8 mouse cellular contexts compared by ENCODE assay signal in the genomic region with DNA sequence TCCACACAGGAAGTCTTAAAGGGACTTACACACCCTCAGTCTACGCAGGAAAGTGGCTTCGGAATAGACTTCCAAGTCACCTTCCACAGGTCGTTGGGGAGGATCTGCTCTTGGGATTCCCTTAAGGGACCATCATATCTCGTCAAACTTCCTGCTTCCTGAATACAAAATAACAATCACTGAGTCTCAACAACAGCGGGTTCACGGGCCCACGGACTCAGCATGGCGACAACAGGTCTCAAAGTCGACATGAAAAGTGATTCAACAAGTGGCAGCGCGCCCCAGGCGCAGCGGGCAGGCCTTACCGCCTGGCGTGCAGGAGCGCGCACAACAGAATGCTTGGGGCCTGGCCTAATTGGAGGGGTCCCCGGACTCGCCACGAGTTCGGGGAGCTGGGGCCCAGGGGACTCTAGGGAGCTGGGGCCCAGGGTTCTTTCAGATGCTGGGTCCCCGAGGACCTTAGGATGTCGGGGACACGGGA. TPM values are rescaled to one million over a fixed set of nuclear protein-coding genes. Genes with fewer than 3 reads are reported as not detected.
A peak's percentile ranks its signal among the peaks of the same experiment; 100 is the strongest.
DNase-seq lines count a peak whose midpoint lies in the region; ATAC-seq and TF ChIP-seq lines count a peak whose summit lies in the region.

No protein-coding gene starts in this region.

- H3K27ac ChIP-seq in intestine, embryonic 16.5 days (ENCODE audit: low read length) = peak overlapping the region; percentile 91
- peak overlapping the region; percentile 93 for H3K27ac ChIP-seq in liver, embryonic 13.5 days

- H3K27me3 ChIP-seq in G1E (ENCODE audit: insufficient read depth, low read length) = no peaks in the 10 kb centered on the region
- H3K27me3 ChIP-seq in intestine, embryonic 16.5 days (replicated peaks; ENCODE audit: control insufficient read depth, insufficient read depth, low read length) = no peaks in the 10 kb centered on the region
- no peaks in the 10 kb centered on the region for H3K27me3 ChIP-seq in liver, embryonic 13.5 days

- TF ChIP-seq CTCF in G1E (IDR thresholded peaks at IDR 0.05; ENCODE audit: low read depth, low read length) = no peak

- peak overlapping the region; percentile 86 for H3K9ac ChIP-seq in intestine, embryonic 16.5 days (ENCODE audit: low read depth, low read length)
- H3K9ac ChIP-seq in liver, embryonic 13.5 days = peak overlapping the region; percentile 93

- DNase-seq in 3T3-L1 (ENCODE audit: low read depth, low spot score) (peak; percentile 71), G1E (ENCODE audit: low spot score) (no peak)
- DNase-seq in embryo, embryonic 10 days (ENCODE audit: low spot score) = peak; percentile 70
- peak; percentile 53 to 54 for DNase-seq in gastrocnemius, adult 8-10 months (ENCODE audit: low spot score in 2 of 2)
- DNase-seq in liver, embryonic 13.5 days = peak; percentile 50
- DNase-seq in naive thymus-derived CD4-positive, alpha-beta T cell, adult 2 months (ENCODE audit: low read depth) = peak; percentile 82
- peak; percentile 55 for DNase-seq in urinary bladder, postnatal 14 days (ENCODE audit: low spot score)

- H3K4me1 ChIP-seq in G1E (ENCODE audit: insufficient read depth, low read depth, low read length) = peaks cover 47% of the 10 kb centered on the region
- H3K4me1 ChIP-seq in intestine, embryonic 16.5 days (ENCODE audit: control insufficient read depth, insufficient read depth, low read length) = peaks cover 18% of the 10 kb centered on the region
- H3K4me1 ChIP-seq in liver, embryonic 13.5 days (replicated peaks) = peaks cover 44% of the 10 kb centered on the region

- H3K4me2 ChIP-seq in intestine, embryonic 16.5 days (ENCODE audit: low read depth, low read length) = peak overlapping the region; percentile 67
- peak overlapping the region; percentile 98 for H3K4me2 ChIP-seq in liver, embryonic 13.5 days

- H3K36me3 ChIP-seq in G1E (replicated peaks) = peaks cover 36% of the 10 kb centered on the region
- H3K36me3 ChIP-seq in intestine, embryonic 16.5 days (ENCODE audit: control insufficient read depth, insufficient read depth, low read length) = no peaks in the 10 kb centered on the region
- H3K36me3 ChIP-seq in liver, embryonic 13.5 days = 0 out of 2 replicates have a peak, but pooled peaks cover 2% of the 10 kb centered on the region

- peak overlapping the region; percentile 93 for H3K4me3 ChIP-seq in G1E (ENCODE audit: low read depth, low read length)
- H3K4me3 ChIP-seq in intestine, embryonic 16.5 days (ENCODE audit: low read length) = peak overlapping the region; percentile 76
- H3K4me3 ChIP-seq in liver, embryonic 13.5 days (replicated peaks) = peak overlapping the region; percentile 85

- H3K9me3 ChIP-seq in G1E (replicated peaks) = no peaks in the 10 kb centered on the region
- H3K9me3 ChIP-seq in intestine, embryonic 16.5 days (ENCODE audit: control insufficient read depth, low read length) = no peaks in the 10 kb centered on the region
- no peaks in the 10 kb centered on the region for H3K9me3 ChIP-seq in liver, embryonic 13.5 days (replicated peaks)

- WGBS in intestine, embryonic 16.5 days = under 1% methylated on average over 24 of the region's 24 CpGs
- under 1% methylated on average over 24 of the region's 24 CpGs for WGBS in liver, embryonic 13.5 days (ENCODE audit: insufficient replicate concordance)

- ATAC-seq in G1E (ENCODE audit: extremely low read depth, insufficient number of reproducible peaks, low FRiP score, poor library complexity, severe bottlenecking) = no peak
- ATAC-seq in intestine, embryonic 16.5 days = peak; percentile 47
- ATAC-seq in liver, embryonic 13.5 days (ENCODE audit: low read depth) = peak; percentile 19; the same call in 1 of the 2 replicates

RNA-seq across cellular contexts. Expression of gene Fam53a, which starts 0.6 kb away (rescaled TPM):
- total RNA-seq in G1E (2014; fragmentation: Nextera tagmentation) (25.4 and 30.8 TPM in 2 replicates), G1E (2017) (30.4 and 30.6 TPM in 2 replicates)
- polyA plus RNA-seq in G1E (2012) = 84.5 and 102 TPM in 2 replicates
- total RNA-seq in gastrocnemius, adult 8-10 months (2022) = 10 to 100 TPM; 62.3 to 84.8 (median 69.4) TPM
- 48.0 and 49.6 TPM in 2 replicates for polyA plus RNA-seq in intestine, embryonic 16.5 days (2015; fragmentation: Nextera tagmentation; extraction: Ambion mirVana)
- 26.7 and 31.3 TPM in 2 replicates for polyA plus RNA-seq in liver, embryonic 13.5 days (2015; fragmentation: Nextera tagmentation; extraction: Ambion mirVana)

RNA-seq across cellular contexts. Expression of gene Gm9903, which starts 0.9 kb away (rescaled TPM):
- total RNA-seq in G1E (2014; fragmentation: Nextera tagmentation) = 2.8 and 2.9 TPM in 2 replicates
- 0.66 and 0.70 TPM in 2 replicates for total RNA-seq in G1E (2017)
- 0.06 TPM in 1 of 2 replicates, not detected in the other for polyA plus RNA-seq in G1E (2012)
- total RNA-seq in gastrocnemius, adult 8-10 months (2022) = under 1 TPM in 3 of 4 experiments, not detected in 1; 0.27 to 0.46 (median 0.46) TPM
- 0.15 and 0.32 TPM in 2 replicates for polyA plus RNA-seq in intestine, embryonic 16.5 days (2015; fragmentation: Nextera tagmentation; extraction: Ambion mirVana)
- polyA plus RNA-seq in liver, embryonic 13.5 days (2015; fragmentation: Nextera tagmentation; extraction: Ambion mirVana) = 0.13 TPM in 1 of 2 replicates, not detected in the other

RNA-seq across cellular contexts. Expression of gene Slbp, which starts 23.5 kb away (rescaled TPM):
- total RNA-seq in G1E (2014; fragmentation: Nextera tagmentation) (168 and 174 TPM in 2 replicates), G1E (2017) (373 and 386 TPM in 2 replicates)
- polyA plus RNA-seq in G1E (2012) = 174 and 196 TPM in 2 replicates
- 1 to 10 TPM; 5.8 to 6.4 (median 6.0) TPM for total RNA-seq in gastrocnemius, adult 8-10 months (2022)
- 164 and 184 TPM in 2 replicates for polyA plus RNA-seq in intestine, embryonic 16.5 days (2015; fragmentation: Nextera tagmentation; extraction: Ambion mirVana)
- polyA plus RNA-seq in liver, embryonic 13.5 days (2015; fragmentation: Nextera tagmentation; extraction: Ambion mirVana) = 319 and 390 TPM in 2 replicates

RNA-seq across cellular contexts. Expression of gene Tacc3, which starts 29.1 kb away (rescaled TPM):
- total RNA-seq in G1E (2014; fragmentation: Nextera tagmentation) (112 and 119 TPM in 2 replicates), G1E (2017) (150 and 155 TPM in 2 replicates)
- 81.8 and 94.2 TPM in 2 replicates for polyA plus RNA-seq in G1E (2012)
- total RNA-seq in gastrocnemius, adult 8-10 months (2022) = 1 to 10 TPM in 3 of 4 experiments, under 1 TPM in 1; 0.88 to 1.8 (median 1.2) TPM
- polyA plus RNA-seq in intestine, embryonic 16.5 days (2015; fragmentation: Nextera tagmentation; extraction: Ambion mirVana) = 130 and 144 TPM in 2 replicates
- polyA plus RNA-seq in liver, embryonic 13.5 days (2015; fragmentation: Nextera tagmentation; extraction: Ambion mirVana) = 158 and 183 TPM in 2 replicates

RNA-seq across cellular contexts. Expression of gene Tmem129, which starts 29.4 kb away (rescaled TPM):
- total RNA-seq in G1E (2014; fragmentation: Nextera tagmentation) (20.7 and 22.3 TPM in 2 replicates), G1E (2017) (29.2 and 30.0 TPM in 2 replicates)
- 12.9 and 13.7 TPM in 2 replicates for polyA plus RNA-seq in G1E (2012)
- 10 to 100 TPM in 2 of 4 experiments, 1 to 10 TPM in 2; 9.2 to 11.3 (median 10.1) TPM for total RNA-seq in gastrocnemius, adult 8-10 months (2022)
- 35.7 and 36.9 TPM in 2 replicates for polyA plus RNA-seq in intestine, embryonic 16.5 days (2015; fragmentation: Nextera tagmentation; extraction: Ambion mirVana)
- 20.2 and 21.9 TPM in 2 replicates for polyA plus RNA-seq in liver, embryonic 13.5 days (2015; fragmentation: Nextera tagmentation; extraction: Ambion mirVana)
